Mouse (Mus musculus) liver, postnatal 0 days (tissue): ENCODE results near the gene Pomgnt2.

Experiments
- CTCF ChIP-seq: sonication (generic); IDR thresholded peaks from 2 replicates; pipeline ENCODE4 v1.5.1; 2016; ENCODE audit warnings: antibody characterized with exemption, low read depth
- EP300 ChIP-seq: IDR thresholded peaks from 2 replicates; pipeline ENCODE4 v1.6.1; 2016; ENCODE audit warnings: antibody characterized with exemption, low read depth, mild to moderate bottlenecking

- no peak for TF ChIP-seq CTCF
- no peak for TF ChIP-seq EP300
These were observed 21.2 kb upstream of the Pomgnt2 start for GRCm38 (mm10) chr9:122018079-122018478.
